Mouse (Mus musculus) midbrain, embryonic 16.5 days (tissue): ENCODE data around the gene Ren1. TPM values are rescaled to one million over a fixed set of nuclear protein-coding genes. Genes with fewer than 3 reads are reported as not detected.

Experiments
- ATAC-seq: fragments of 200-750 bp; cut with Nextera tagmentation; 2 replicates; pipeline ENCODE4 v1.8.0; 2017; ENCODE audit warnings: moderate TSS enrichment
- H3K27ac ChIP-seq: fragments of 300-500 bp; sonication (generic); 2 replicates; pipeline ENCODE4 v1.5.1; 2014; ENCODE audit warnings: mild to moderate bottlenecking, low read length, mixed read lengths
- H3K27me3 ChIP-seq: fragments of 300-500 bp; sonication (generic); 2 replicates; pipeline ENCODE4 v1.6.1; 2014; ENCODE audit warnings: low read depth, low read length, mixed read lengths; ENCODE audit not compliant: control insufficient read depth, insufficient read depth
- H3K36me3 ChIP-seq: fragments of 300-500 bp; sonication (generic); 2 replicates; pipeline ENCODE4 v1.6.1; 2014; ENCODE audit warnings: mild to moderate bottlenecking, low read length, moderate library complexity, mixed read lengths; ENCODE audit not compliant: control insufficient read depth, insufficient read depth
- H3K4me1 ChIP-seq: fragments of 300-500 bp; sonication (generic); 2 replicates; pipeline ENCODE4 v1.6.1; 2014; ENCODE audit warnings: mild to moderate bottlenecking, low read length, mixed read lengths; ENCODE audit not compliant: control insufficient read depth, insufficient read depth
- H3K4me2 ChIP-seq: fragments of 300-500 bp; sonication (generic); 2 replicates; pipeline ENCODE4 v1.6.1; 2014; ENCODE audit warnings: mild to moderate bottlenecking, low read length, mixed read lengths
- H3K4me3 ChIP-seq: fragments of 300-500 bp; sonication (generic); 2 replicates; pipeline ENCODE4 v1.5.1; 2014; ENCODE audit warnings: low read depth, mild to moderate bottlenecking, low read length, moderate library complexity, mixed read lengths
- H3K9ac ChIP-seq: fragments of 300-500 bp; sonication (generic); 2 replicates; pipeline ENCODE4 v1.6.1; 2014; ENCODE audit warnings: low read depth, low read length, mixed read lengths
- H3K9me3 ChIP-seq: fragments of 300-500 bp; sonication (generic); replicated peaks from 2 replicates; pipeline ENCODE4 v1.6.1; 2014; ENCODE audit warnings: mild to moderate bottlenecking, low read length, mixed read lengths; ENCODE audit not compliant: control insufficient read depth, poor library complexity, severe bottlenecking
- whole genome bisulfite sequencing: fragments of 180-500 bp; shearing (Covaris S2); extraction: QIAGEN DNeasy Blood & Tissue Kit; methylation state at CpG from one replicate; pipeline ENCODE4 v1.1.7; 2014; 5-methylcytosine and 5-hydroxymethylcytosine counted together
- polyA plus RNA-seq: library from polyadenylated mRNA; unstranded; fragments of >200 nt; fragmentation: Nextera tagmentation; extraction: Ambion mirVana; gene quantifications from 2 replicates; pipeline ENCODE4 v1.2.1, GENCODE M21; 2015

Ren1 gene
- polyA plus RNA-seq, 1 experiment from 2014 or later, result not detected

DNA sequence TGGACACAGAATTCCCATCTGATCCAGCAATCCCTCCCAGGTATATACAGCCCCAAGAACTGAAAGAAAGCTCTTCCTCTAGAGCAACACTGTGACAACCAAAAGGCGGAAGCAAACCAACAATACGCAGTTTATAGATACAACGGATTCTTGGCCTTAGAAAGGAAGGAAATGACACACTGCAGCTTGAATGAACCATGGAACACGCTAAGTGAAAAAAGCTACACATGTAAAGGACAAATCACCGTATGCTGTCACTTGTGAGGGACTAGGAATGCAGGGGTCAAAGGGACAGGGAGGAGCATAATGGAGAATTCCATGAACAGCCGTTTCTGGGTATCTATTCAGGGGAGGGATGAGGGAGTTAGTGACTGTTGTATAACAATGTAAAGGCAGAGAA lies 57.1 kb downstream of the Ren1 start:
- ATAC-seq, result no peak
- Histone ChIP-seq H3K27ac (no peak overlapping the region), H3K4me1 (peaks cover 9% of the 10 kb centered on the region; the same call in 1 of the 2 replicates), H3K27me3 (no peaks in the 10 kb centered on the region), H3K9ac (no peak overlapping the region), H3K36me3 (no peaks in the 10 kb centered on the region), H3K4me2 (no peak overlapping the region), H3K9me3 (no peaks in the 10 kb centered on the region), H3K4me3 (no peak overlapping the region)
- 61% methylated on average over 6 of the region's 6 CpGs for WGBS

- no peak overlapping the region for H3K9ac ChIP-seq
- ATAC-seq, result no peak
- peaks cover 9% of the 10 kb centered on the region; the same call in 1 of the 2 replicates for H3K4me1 ChIP-seq
- no peaks in the 10 kb centered on the region for H3K9me3 ChIP-seq
- WGBS, result 61% methylated on average over 9 of the region's 9 CpGs
- no peak overlapping the region for H3K4me3 ChIP-seq
- H3K4me2 ChIP-seq, result no peak overlapping the region
- H3K27ac ChIP-seq, result no peak overlapping the region
- H3K27me3 ChIP-seq, result no peaks in the 10 kb centered on the region
- no peaks in the 10 kb centered on the region for H3K36me3 ChIP-seq
These were observed 58.0 kb downstream of the Ren1 start for GRCm38 (mm10) chr1:133408321-133408720.

GRCm38 (mm10) chr1:133408880-133409516 lies 58.7 kb downstream of the Ren1 start:
- Histone ChIP-seq H3K9me3 (no peaks in the 10 kb centered on the region), H3K27ac (no peak overlapping the region), H3K4me1 (peaks cover 9% of the 10 kb centered on the region; the same call in 1 of the 2 replicates), H3K4me3 (no peak overlapping the region), H3K9ac (no peak overlapping the region), H3K4me2 (no peak overlapping the region), H3K36me3 (no peaks in the 10 kb centered on the region), H3K27me3 (no peaks in the 10 kb centered on the region)
- no peak for ATAC-seq
- WGBS, result 16% methylated on average over 6 of the region's 6 CpGs

GRCm38 (mm10) chr1:133409786-133410185 lies 59.5 kb downstream of the Ren1 start:
- no peaks in the 10 kb centered on the region for H3K9me3 ChIP-seq
- no peak for ATAC-seq
- WGBS, result 66% methylated on average over 9 of the region's 9 CpGs
- peaks cover 9% of the 10 kb centered on the region; the same call in 1 of the 2 replicates for H3K4me1 ChIP-seq
- no peaks in the 10 kb centered on the region for H3K27me3 ChIP-seq
- no peak overlapping the region for H3K9ac ChIP-seq
- H3K4me3 ChIP-seq, result no peak overlapping the region
- no peak overlapping the region for H3K27ac ChIP-seq
- H3K4me2 ChIP-seq, result no peak overlapping the region
- H3K36me3 ChIP-seq, result no peaks in the 10 kb centered on the region

Other genes with a start within 250 kb of the Ren1 start
- gene Ppp1r15b, start 219.4 kb upstream of the Ren1 start, polyA plus RNA-seq, result 27.7 and 30.7 TPM in 2 replicates
- 17.3 and 22.2 TPM in 2 replicates for gene Plekha6, start 186.3 kb upstream of the Ren1 start, polyA plus RNA-seq
- not detected in 2 replicates for gene Golt1a, start 40.7 kb upstream of the Ren1 start, polyA plus RNA-seq
- gene Kiss1, start 28.6 kb upstream of the Ren1 start, polyA plus RNA-seq, result not detected in 2 replicates
- gene Etnk2, start 13.1 kb downstream of the Ren1 start, polyA plus RNA-seq, result 24.6 and 26.5 TPM in 2 replicates
- gene Sox13, start 73.9 kb downstream of the Ren1 start, polyA plus RNA-seq, result 5.3 and 7.4 TPM in 2 replicates